Mouse (Mus musculus): ENCODE data around the gene Ttc5.
A peak's percentile ranks its signal among the peaks of the same experiment; 100 is the strongest.
"Not testable (repeated sequence)": the region's sequence is repeated elsewhere in the genome, so short reads cannot be mapped to it uniquely, and the experiment has no call there.

Gene Ttc5

DNA sequence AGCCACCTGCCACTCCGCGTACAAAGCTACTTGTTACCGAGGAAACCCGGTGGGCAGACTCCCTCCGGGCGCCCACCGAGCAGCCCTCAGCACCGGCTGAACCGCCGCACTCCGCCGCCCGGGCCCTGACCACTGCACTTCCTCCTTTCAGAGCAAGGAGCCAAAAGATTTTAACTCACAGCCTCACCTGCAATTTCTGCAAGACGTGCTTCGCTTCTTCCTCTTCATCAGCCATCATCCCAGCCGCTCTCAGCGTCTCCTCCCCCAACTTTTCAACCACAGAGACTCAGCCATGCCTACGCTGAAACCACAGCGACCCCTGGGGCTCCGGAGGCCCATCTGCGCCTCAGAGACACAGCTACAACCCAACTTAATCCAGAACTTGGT, at the start of gene Ttc5:
Gene Ttc5, minus strand, starts transcription at position 269 of the 387 bp plus-strand sequence.
- peak; percentile 89 to 94 for DNase-seq (ENCODE audit: low spot score in 2 of 2)

DNA sequence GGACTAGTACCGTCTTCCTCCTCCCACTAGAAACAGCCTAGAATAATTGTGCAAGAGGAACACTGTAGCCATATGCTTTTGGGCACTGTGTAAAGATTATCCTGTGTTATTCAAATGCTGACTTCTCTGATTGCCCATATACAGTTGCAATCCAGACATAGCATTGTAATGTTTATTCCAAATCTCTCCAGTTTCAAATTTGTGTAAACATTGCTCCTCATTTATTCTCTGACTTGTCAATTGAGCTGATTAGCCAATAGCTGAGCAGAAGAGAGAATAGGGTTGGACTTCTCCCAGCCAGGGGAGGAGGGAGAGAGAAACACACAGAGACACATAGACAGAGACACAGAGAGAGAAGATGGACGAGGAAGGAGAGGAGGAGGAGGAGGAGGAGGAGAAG, 49.1 kb upstream of the Ttc5 start:
- DNase-seq (ENCODE audit: low spot score in 2 of 2) = no peak

DNA sequence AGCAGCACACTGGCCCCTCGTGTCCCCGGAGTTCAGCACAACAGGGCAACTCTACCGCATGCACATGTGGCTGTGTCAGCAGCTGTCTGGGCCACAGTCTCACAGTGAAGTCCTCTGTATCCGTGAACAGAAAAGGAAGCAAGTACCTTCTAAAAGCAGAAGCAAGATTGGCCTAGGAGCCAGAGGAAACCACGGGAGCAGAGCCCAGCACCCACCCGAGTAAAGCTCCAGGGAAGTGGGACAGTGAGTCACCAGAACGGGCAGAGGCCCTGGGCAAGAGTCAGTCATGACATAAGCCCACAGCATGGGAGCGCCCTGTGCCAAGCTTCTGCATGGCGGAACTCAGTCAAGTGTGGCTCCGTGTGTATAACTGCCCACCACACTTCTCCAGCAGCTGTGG, 48.6 kb upstream of the Ttc5 start:
- DNase-seq (ENCODE audit: low spot score in 2 of 2) = no peak

DNA sequence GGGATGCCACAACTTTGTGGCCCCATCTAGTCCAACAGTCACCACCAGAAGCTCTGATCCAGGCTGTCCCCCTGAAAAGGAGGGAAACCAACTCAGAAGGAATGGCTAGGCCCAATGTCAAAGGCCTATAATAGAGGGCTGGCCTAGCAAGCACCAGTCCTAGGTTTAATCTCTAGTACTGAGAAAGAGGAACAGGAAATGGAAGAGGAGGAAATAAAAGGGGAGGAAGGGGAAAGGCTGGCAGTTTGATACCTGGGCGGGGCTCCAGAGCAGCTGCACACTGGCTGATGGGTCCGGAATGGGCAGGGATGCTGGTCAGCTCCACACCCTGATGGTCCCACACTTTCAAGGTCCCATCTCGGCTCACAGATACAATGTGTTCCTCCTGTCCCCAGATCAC, 44.6 kb upstream of the Ttc5 start:
- DNase-seq (ENCODE audit: low spot score in 2 of 2) = no peak

DNA sequence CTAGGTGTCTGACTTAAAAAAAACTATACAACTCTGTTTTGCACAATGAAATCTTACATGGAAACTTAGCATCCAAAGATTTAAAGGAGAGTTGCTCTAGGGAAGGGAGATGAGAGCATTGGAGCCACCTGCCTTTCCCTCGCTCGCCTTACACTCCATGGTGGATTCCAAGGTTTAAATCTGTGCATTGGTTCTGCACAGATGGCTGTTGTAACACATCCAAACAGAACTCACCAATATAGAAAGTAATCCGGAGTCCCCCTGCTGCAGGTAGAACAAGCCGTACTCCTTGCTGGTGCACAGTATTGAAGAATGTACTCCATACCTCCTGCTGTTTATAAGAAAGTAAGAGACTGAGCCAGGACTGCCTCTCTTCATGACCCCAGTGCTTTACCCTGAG, 41.3 kb upstream of the Ttc5 start:
- peak in 1 of 2 experiments; percentile 35 for DNase-seq (ENCODE audit: low spot score in 2 of 2)

DNA sequence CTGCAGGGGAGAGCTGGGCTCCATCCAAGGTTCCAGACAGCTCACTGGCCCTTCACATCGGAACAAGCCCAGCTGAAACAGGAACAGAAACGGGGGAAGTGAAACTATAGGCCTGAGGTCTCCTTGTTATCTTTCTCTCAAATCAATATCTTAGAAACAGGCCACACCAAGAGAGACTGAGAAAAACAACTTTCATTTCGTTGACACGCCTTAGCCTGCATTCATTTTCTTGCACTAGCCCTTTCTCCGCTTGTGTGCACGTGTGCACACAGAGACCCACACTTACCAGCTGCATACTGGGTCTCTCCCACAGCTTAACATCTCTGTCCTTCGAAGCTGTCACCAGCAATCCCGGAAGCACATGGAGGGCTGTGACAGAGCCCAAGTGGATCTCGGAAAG, 38.9 kb upstream of the Ttc5 start:
- DNase-seq (ENCODE audit: low spot score in 2 of 2) = no peak

DNA sequence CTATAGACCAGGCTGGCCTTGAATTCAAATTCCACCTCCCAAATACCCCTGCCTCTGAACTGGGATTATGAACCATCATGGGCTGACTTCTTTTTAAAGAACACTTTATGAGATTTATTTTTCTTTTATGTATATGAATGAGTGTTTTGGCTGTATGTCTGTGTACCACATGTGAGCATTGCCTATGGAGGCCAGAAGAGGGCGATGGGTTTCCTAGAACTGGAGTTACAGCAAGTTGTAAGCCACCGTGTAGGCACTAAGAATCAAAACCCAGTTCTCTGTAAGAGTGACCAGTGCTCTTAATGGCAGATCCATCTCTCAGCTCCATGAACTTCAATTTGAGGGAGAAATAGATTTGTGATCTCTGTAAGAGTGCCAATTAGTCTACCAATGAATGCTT, 37.9 kb upstream of the Ttc5 start:
- DNase-seq (ENCODE audit: low spot score in 2 of 2) = no peak

DNA sequence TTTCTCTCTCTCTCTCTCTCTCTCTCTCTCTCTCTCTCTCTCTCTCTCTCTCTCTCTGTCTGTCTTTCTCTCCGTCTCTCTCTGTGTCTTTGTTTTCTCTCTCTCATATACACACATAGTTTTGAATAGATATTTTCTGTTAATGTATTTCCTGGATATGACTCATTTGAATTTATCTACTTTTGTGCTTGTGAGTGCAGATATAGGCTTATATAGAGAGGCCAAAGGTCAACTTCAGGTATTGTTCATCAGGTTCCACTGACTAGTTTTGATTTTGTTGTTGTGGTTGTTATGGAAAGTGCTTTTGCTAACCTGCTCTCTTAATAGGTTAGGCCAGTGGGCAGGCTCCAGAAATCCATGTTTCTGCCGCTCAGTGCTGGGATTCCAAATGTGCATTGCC, 27.7 kb upstream of the Ttc5 start:
- no peak for DNase-seq (ENCODE audit: low spot score in 2 of 2)

DNA sequence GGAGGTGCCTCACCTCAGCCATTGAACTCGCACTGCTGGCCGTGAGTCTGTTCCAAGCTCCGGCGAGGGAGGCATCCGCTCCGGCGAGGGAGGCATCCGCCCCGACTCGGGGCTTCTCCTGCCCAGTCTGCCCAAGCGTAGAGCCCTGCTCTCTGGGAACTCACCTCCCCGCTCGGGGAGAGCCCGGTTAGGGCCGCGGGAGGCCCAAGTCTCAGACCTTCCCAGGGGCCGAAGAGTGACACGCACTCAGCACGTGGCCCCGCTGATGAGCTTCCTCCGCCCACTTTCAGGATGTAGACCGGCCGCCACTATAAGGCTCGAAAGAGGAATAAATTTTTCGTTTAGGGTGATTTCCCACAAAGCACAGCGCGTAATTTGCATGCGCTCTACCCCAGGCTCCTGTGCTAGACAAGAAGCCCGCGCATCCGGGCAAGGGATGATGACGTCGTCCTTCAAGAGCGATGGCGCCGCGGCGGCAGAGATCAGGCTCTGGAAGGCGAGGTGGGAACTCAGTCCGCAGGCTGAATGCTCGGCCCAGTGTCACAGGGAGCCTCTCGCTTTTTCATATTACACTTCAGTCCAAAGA, 22.3 kb upstream of the Ttc5 start, which contains the start of the genes Ccnb1ip1 and Parp2:
Gene Ccnb1ip1, minus strand, starts transcription at position 246 of the 586 bp plus-strand sequence.
Gene Parp2, plus strand, starts transcription at position 355 of the 586 bp plus-strand sequence.
- DNase-seq (ENCODE audit: low spot score in 2 of 2) = peak; percentile 99 to 100

DNA sequence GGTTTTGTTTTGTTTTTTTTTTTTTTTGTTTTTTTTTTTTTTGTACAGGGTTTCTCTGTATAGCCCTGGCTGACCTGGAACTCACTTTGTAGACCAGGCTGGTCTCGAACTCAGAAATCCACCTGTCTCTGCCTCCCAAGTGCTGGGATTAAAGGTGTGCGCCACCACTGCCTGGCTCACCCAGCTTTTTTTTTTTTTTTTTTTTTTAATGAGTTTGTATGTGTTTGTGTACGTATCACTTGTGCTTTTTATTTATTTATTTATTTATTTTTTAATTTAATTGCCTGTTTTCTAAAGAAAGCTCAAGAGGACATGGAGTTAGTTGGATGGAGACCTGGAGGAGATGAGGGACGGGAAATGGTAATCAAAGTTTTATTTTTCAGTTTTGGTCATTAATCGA, 21.1 kb upstream of the Ttc5 start:
- not testable (repeated sequence) for DNase-seq (ENCODE audit: low spot score in 2 of 2)

DNA sequence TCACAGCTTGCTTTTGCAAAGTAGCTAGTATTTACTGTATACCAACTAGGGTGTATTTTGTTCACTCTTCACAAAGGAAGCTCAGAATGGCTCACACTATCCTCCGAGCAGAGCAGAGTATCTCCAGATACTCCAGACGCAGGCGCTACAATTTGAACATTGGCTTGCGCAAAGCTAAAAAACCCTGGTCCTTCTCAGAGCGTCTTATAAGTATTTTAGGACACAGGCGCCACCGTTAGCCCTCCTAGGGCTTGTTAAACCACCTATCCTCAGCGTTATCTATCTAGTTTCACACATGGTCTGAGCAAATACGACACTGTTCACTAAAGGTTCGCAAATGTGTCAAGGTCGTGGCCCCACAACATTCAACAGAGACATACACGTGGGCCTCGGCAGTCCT, 19.4 kb upstream of the Ttc5 start:
- DNase-seq (ENCODE audit: low spot score in 2 of 2) = no peak

DNA sequence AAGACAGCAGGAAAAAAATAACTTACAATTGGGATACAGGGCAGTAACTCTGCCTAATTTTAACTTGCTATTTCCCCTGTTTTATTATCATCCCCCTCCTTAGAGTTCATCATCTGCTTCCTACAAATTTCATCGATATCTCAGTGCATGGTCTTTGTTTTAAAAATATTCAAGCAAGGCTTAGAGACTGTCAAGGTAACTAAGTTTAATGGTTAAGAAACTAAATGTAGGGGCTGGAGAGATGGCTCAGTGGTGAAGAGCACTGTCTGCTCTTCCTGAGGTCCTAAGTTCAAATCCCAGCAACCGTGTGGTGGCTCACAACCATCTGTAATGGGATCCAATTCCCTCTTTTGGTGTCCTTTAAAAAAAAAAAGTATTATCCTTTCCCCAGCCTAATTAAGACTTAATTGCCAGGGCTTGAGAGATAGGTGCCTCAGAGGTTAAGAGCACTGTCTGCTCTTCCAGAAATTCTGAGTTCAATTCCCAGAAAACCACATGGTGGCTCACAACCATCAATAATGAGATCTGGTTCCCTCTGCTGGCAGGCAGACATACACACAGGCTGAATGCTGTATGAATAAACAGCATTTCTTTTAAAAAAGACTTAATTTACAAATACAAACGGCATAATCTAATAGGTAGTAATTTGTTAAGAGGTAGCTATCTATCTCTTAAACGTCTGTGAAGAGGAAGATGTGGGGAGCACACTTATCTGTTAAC, 17.7 kb upstream of the Ttc5 start:
- no peak for DNase-seq (ENCODE audit: low spot score in 2 of 2)

DNA sequence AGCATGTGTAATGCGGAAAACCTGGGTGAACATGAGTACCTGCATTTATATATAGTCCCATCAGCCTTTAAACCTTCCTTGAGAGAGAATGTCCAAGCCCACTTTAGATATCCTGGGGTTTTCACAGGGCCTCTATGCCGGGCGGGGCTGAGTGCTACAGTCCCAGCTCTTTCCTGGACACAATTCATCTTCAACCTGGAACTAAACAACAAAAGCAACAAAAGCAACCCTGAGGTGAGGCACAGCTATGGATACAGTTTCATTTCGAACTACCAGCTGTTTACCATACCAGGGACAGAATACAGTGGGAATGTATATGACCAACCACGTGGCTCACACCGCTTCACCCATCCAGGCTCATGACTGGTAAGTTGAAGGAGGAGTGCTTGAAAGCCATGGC, 17.1 kb upstream of the Ttc5 start:
- DNase-seq (ENCODE audit: low spot score in 2 of 2) = no peak

DNA sequence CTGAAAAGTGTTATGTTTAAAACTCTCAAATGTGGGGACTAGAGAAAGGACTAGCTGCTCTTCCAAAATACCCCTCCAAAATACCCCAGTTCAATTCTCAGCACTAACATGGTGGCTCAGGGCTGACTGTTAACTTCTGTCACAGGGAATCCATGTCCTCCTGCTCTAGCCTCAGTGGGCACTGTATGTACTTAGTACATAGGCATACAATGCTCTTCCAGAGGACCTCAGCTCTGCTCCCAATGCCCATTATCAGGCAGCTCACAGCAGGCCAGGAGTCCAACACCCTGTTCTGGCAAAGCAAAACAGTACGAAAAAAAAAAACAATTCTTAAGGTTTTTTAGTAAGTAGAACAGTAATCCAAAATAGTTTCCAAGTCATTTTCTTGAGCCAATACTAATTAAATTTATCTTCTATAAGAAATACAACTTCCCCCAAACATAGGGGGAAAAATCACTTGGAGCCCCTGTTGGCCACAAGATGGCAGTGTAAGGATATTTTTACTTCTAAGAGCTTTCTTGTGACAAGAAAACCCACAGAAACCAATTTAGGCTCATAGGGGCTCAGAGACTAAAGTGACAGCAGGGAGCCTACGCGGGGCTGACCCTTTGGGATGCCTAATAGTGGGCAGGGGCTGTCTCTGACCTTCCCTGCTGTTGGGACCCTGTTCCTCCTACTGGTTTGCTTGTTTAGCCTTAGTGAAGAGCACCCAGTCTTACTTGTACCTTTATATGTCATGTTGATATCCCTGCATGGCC, 14.4 kb upstream of the Ttc5 start:
- DNase-seq (ENCODE audit: low spot score in 2 of 2) = peak; percentile 16 to 41

DNA sequence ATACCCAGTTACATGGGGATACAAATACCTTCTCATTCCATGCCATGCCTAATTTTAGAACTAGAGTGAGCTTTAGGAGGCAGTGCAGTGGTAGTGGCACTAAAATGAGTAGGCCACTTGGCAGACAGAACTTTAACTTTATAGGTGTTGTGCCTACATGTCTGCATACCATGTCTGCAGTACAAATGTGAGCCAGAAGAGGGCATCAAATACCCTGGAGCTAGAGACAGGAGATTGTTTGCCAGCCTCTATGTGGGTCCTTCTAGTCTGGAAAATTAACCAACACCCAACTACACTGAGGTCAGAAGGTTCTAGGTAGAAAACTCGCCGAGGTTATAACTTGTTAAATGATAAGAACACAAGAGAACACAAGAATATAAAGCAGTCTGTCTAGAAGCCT, 13.2 kb upstream of the Ttc5 start:
- no peak for DNase-seq (ENCODE audit: low spot score in 2 of 2)

DNA sequence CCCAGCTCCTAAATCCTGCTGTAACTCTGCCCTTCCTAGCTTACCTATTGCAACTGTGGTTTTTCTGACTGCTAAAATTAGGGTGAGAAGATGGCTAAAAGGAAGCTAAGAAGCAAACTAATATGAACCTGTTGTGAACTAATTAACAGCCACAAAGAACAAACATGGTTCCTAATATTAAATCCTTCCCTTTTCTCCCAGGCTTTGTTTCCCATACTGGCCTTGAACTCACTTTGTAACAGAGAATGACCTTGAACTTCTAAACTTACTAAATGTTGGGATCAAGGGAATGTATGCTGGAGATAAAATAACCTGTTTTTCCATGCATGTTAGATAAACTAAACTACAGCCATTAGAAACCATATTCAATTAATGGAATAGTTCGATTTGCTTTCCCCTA, 11.1 kb upstream of the Ttc5 start:
- no peak for DNase-seq (ENCODE audit: low spot score in 2 of 2)

DNA sequence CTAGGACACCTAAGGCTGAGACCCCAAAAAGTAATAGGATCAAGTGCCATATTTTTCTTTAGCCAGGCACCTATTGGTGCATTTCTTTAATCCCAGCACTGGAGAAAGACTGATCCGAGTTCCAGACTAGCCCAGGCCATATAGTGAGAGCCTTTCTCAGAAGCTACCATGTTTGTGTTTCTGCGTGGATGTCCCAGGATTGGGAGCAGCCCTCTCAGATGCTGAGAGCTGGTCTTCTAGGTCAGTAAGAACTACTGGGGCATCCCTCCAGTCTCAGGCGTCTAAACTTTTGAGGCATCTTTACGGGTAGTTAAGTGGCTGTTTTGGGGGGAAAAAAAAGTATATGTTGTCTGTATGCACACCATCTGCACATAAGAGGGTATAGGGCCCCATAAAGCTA, 10.6 kb upstream of the Ttc5 start:
- DNase-seq (ENCODE audit: low spot score in 2 of 2) = no peak

DNA sequence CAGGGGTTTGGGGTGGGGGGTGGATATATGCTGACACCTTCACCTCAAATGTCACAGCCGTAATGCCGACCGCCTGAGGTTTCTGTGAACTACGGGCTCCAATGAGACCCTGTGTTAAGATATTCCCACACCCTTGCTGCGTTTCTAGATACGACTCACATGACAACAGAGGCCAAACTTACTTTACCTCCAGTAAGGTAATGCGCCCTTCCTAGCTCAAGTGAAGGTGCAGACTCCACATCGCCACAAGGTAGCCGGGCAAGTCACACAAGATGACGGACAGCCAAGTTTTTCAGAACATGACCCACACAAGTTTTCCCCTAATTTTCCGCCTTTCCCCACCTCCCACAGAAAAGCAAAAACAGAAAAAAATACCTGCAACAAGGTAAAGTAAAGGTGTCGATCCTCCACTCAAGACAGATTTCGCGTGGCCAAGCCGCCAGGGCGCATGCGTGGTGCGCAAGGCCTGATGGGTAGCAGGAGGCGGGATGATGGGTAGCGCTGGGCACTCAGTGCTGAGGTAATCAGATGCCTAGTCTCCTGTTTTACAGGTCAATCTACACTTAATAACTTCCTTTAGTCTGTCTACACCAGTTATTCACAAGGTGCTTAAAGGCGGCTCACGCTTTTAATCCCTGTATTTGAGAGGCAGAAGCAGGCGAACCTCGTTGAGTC, 10.1 kb upstream of the Ttc5 start:
- DNase-seq (ENCODE audit: low spot score in 2 of 2) = no peak

DNA sequence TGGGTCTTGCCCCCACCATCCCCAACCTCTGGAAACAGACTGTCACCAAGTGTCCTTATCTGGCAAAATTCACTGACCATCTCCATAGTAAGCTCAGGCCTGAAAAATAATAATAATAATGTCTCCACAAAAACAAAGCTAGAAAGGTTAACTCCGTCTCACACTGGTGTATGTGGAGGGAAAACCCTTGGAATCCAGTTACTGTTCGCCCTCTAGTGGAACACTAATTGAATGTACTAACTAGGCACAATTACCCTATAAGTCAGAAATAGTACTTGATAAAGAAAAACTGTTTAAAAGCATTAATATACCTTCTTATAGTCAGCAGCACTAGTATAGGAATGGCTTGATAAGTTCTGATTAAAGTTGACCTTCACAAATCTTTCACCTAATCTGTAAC, 2.8 kb upstream of the Ttc5 start:
- DNase-seq (ENCODE audit: low spot score in 2 of 2) = no peak

DNA sequence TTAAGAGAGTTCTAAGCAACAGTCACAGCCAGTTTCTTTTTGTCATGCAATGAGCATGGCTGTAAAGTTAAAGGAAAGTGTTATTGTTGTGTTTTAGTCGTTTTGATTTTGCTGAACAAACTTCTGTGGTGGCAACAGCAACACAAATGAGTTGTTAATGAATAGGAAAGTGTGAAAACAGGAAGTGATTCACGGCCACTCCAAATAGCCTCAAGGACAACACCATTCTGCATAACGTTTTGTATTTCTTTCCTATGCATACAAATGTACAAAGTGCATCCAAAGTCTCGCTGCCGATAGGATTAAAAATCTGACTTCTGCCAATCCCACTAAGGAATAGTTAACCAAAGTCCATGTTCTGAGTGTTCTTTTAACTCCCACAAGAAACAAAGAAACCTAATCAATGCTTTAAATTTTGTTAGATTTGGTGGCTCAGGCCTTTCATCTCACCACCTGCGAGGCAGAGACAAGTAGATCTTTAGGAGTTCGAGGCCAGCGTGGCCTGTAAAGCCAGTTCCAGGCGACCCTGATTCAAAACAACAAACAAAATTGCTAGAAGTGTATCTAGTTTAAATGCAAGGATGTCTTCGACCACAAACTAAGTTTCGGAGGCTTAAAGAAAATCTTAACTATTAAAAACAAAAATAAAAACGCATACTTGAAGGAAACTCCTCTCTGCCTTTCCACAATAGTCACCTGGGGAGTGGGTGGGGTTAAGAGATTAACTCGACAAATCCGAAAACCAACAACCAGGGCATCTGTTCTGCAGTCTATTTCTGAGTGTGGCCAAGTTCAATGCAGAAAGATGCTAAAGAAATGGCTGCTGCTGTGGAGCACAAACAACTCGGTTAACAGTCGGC, 698 bp downstream of the Ttc5 start:
- DNase-seq (ENCODE audit: low spot score in 2 of 2) = no peak

DNA sequence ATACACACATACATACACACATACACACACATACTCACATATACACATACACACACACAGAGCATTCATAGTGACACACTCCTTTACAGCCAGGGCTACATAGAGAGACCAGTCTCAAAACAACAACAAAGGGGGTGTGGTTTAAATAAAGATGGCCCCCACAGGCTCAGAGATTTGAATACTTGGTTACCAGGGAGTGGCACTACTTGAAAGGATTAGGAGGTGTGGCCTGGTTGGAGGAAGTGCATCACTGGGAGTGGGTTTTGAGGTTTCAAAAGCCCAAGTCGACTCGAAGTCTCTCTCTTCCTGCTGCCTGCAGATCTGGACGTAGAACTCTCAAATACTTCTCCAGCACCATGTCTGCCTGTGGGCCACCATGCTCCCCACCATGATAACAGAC, 3.2 kb downstream of the Ttc5 start:
- DNase-seq (ENCODE audit: low spot score in 2 of 2) = no peak
